Mouse (Mus musculus) limb, embryonic 12.5 days (tissue): Measurements from ENCODE around the gene Tktl1. TPM values are rescaled to one million over a fixed set of nuclear protein-coding genes. Genes with fewer than 3 reads are reported as not detected.
"Not testable (repeated sequence)": the region's sequence is repeated elsewhere in the genome, so short reads cannot be mapped to it uniquely, and the experiment has no call there.

ENCODE experiments used
- ATAC-seq: fragments of 200-750 bp; cut with Nextera tagmentation; 2 replicates; pipeline ENCODE4 v1.8.0; 2017; ENCODE audit warnings: low read depth, moderate TSS enrichment; ENCODE audit not compliant: insufficient number of reproducible peaks, insufficient read depth, low FRiP score, low TSS enrichment
- H3K27ac ChIP-seq: fragments of 300-500 bp; sonication (generic); 2 replicates; pipeline ENCODE4 v1.5.1; 2016; ENCODE audit warnings: mild to moderate bottlenecking, moderate library complexity
- H3K27me3 ChIP-seq: fragments of 300-500 bp; sonication (generic); 2 replicates; pipeline ENCODE4 v1.6.1; 2016; ENCODE audit warnings: mild to moderate bottlenecking, moderate library complexity
- H3K36me3 ChIP-seq: fragments of 300-500 bp; sonication (generic); 2 replicates; pipeline ENCODE4 v1.6.1; 2016; ENCODE audit warnings: mild to moderate bottlenecking, moderate library complexity
- H3K4me1 ChIP-seq: fragments of 300-500 bp; sonication (generic); replicated peaks from 2 replicates; pipeline ENCODE4 v1.6.1; 2016
- H3K4me2 ChIP-seq: fragments of 300-500 bp; sonication (generic); 2 replicates; pipeline ENCODE4 v1.6.1; 2016; ENCODE audit warnings: mild to moderate bottlenecking, moderate library complexity
- H3K4me3 ChIP-seq: fragments of 300-500 bp; sonication (generic); replicated peaks from 2 replicates; pipeline ENCODE4 v1.5.1; 2016; ENCODE audit warnings: mild to moderate bottlenecking
- H3K9ac ChIP-seq: fragments of 300-500 bp; sonication (generic); replicated peaks from 2 replicates; pipeline ENCODE4 v1.6.1; 2016; ENCODE audit warnings: mild to moderate bottlenecking, moderate library complexity
- H3K9me3 ChIP-seq: fragments of 300-500 bp; sonication (generic); 2 replicates; pipeline ENCODE4 v1.6.1; 2016; ENCODE audit warnings: mild to moderate bottlenecking, moderate library complexity
- WGBS: fragments of 180-500 bp; shearing (Covaris S2); methylation state at CpG from one replicate; pipeline ENCODE4 v1.1.7; 2016; 5-methylcytosine and 5-hydroxymethylcytosine counted together
- polyA plus RNA-seq: library from polyadenylated mRNA; unstranded; fragments of >200 nt; fragmentation: Nextera tagmentation; extraction: Ambion mirVana; gene quantifications from 2 replicates; pipeline ENCODE4 v1.2.1, GENCODE M21; 2016

Tktl1 gene
- 0.08 and 0.19 TPM in 2 replicates for polyA plus RNA-seq

- no peak within 1 kb of the TSS for H3K4me3 ChIP-seq
- no peak within 1 kb of the TSS for H3K9ac ChIP-seq
- no peak for ATAC-seq
- WGBS, result 92% methylated on average over 17 of the region's 17 CpGs
- 0 out of 2 replicates have a peak, but pooled peaks cover 3% of the 10 kb centered on the region for H3K27me3 ChIP-seq
- no peaks in the 10 kb centered on the region for H3K4me1 ChIP-seq
- no peak within 1 kb of the TSS for H3K27ac ChIP-seq
- no peaks in the 10 kb centered on the region for H3K9me3 ChIP-seq
- H3K4me2 ChIP-seq, result no peak within 1 kb of the TSS
- H3K36me3 ChIP-seq, result no peaks in the 10 kb centered on the region
These were observed at the start of gene Tktl1 for GRCm38 (mm10) chrX:74176959-74177358. Gene Tktl1 (plus strand): TSS chrX:74177259.

GRCm38 (mm10) chrX:74135263-74135662, 41.8 kb upstream of the Tktl1 start, which contains the start of gene Mecp2:
Gene Mecp2 (minus strand): TSS chrX:74135363.
- H3K27me3 ChIP-seq, H3K27ac ChIP-seq, H3K4me3 ChIP-seq, H3K36me3 ChIP-seq, H3K4me2 ChIP-seq, H3K4me1 ChIP-seq, H3K9me3 ChIP-seq, ATAC-seq, H3K9ac ChIP-seq: not testable (repeated sequence)
- 32% methylated on average over 1 of the region's 1 CpGs for WGBS

GRCm38 (mm10) chrX:74167738-74168137, 9.3 kb upstream of the Tktl1 start, which contains the start of gene Tex28:
Gene Tex28 (minus strand): TSS chrX:74167838.
- Histone ChIP-seq H3K4me1 (no peaks in the 10 kb centered on the region), H3K4me2 (no peak within 1 kb of the TSS), H3K9me3 (no peaks in the 10 kb centered on the region), H3K4me3 (no peak within 1 kb of the TSS), H3K27ac (no peak within 1 kb of the TSS), H3K27me3 (no peaks in the 10 kb centered on the region), H3K9ac (no peak within 1 kb of the TSS), H3K36me3 (no peaks in the 10 kb centered on the region)
- 96% methylated on average over 1 of the region's 1 CpGs for WGBS
- ATAC-seq, result no peak

- ATAC-seq, result no peak
- H3K9ac ChIP-seq, result no peak overlapping the region
These were observed 26.5 kb downstream of the Tktl1 start for GRCm38 (mm10) chrX:74203556-74203955.

GRCm38 (mm10) chrX:74218496-74218895, 41.4 kb downstream of the Tktl1 start:
- Histone ChIP-seq H3K9me3 (no peaks in the 10 kb centered on the region), H3K4me1 (no peaks in the 10 kb centered on the region), H3K27ac (no peak overlapping the region), H3K27me3 (no peaks in the 10 kb centered on the region), H3K4me2 (no peak overlapping the region), H3K9ac (no peak overlapping the region), H3K36me3 (peaks cover 6% of the 10 kb centered on the region), H3K4me3 (no peak overlapping the region)
- ATAC-seq, result no peak
- 93% methylated on average over 4 of the region's 4 CpGs for whole genome bisulfite sequencing

More at GRCm38 (mm10) chrX:74203556-74203955, 26.5 kb downstream of the Tktl1 start:
- no peaks in the 10 kb centered on the region for H3K36me3 ChIP-seq
- H3K4me2 ChIP-seq, result no peak overlapping the region
- no peak overlapping the region for H3K4me3 ChIP-seq
- H3K4me1 ChIP-seq, result no peaks in the 10 kb centered on the region
- WGBS, result 88% methylated on average over 2 of the region's 2 CpGs
- H3K27me3 ChIP-seq, result no peaks in the 10 kb centered on the region; the same call in 1 of the 2 replicates
- H3K9me3 ChIP-seq, result no peaks in the 10 kb centered on the region
- H3K27ac ChIP-seq, result no peak overlapping the region

- Histone ChIP-seq H3K36me3 (peaks cover 15% of the 10 kb centered on the region), H3K4me3 (no peak overlapping the region), H3K4me2 (no peak overlapping the region), H3K4me1 (no peaks in the 10 kb centered on the region), H3K9me3 (no peaks in the 10 kb centered on the region), H3K27ac (no peak overlapping the region), H3K27me3 (no peaks in the 10 kb centered on the region), H3K9ac (no peak overlapping the region)
- no peak for ATAC-seq
- WGBS, result 53% methylated on average over 13 of the region's 13 CpGs
These were observed 42.4 kb downstream of the Tktl1 start for GRCm38 (mm10) chrX:74219449-74219848.

- not testable (repeated sequence) for H3K4me1 ChIP-seq, H3K27ac ChIP-seq, H3K9ac ChIP-seq, H3K4me2 ChIP-seq, H3K9me3 ChIP-seq, H3K27me3 ChIP-seq, ATAC-seq, H3K4me3 ChIP-seq
- 59% methylated on average over 1 of the region's 1 CpGs for WGBS
- peaks cover 22% of the 10 kb centered on the region for H3K36me3 ChIP-seq
These were observed 43.0 kb downstream of the Tktl1 start for GRCm38 (mm10) chrX:74220099-74220498.

GRCm38 (mm10) chrX:74230038-74230437, 53.0 kb downstream of the Tktl1 start:
- Histone ChIP-seq H3K4me1 (no peaks in the 10 kb centered on the region), H3K9me3 (no peaks in the 10 kb centered on the region), H3K36me3 (peaks cover 100% of the 10 kb centered on the region), H3K4me2 (no peak overlapping the region), H3K4me3 (no peak overlapping the region), H3K9ac (no peak overlapping the region), H3K27ac (no peak overlapping the region), H3K27me3 (no peaks in the 10 kb centered on the region; the same call in 1 of the 2 replicates)
- WGBS, result 64% methylated on average over 1 of the region's 1 CpGs
- ATAC-seq, result no peak

GRCm38 (mm10) chrX:74233196-74233595, 56.1 kb downstream of the Tktl1 start:
- WGBS, result 88% methylated on average over 5 of the region's 5 CpGs
- Histone ChIP-seq H3K4me1 (no peaks in the 10 kb centered on the region), H3K36me3 (peaks cover 97% of the 10 kb centered on the region)

GRCm38 (mm10) chrX:74240332-74240731, 63.3 kb downstream of the Tktl1 start:
- no peak for ATAC-seq
- Histone ChIP-seq H3K4me1 (peaks cover 9% of the 10 kb centered on the region; the same call in 1 of the 2 replicates), H3K4me3 (no peak overlapping the region), H3K27me3 (no peaks in the 10 kb centered on the region), H3K4me2 (no peak overlapping the region), H3K36me3 (peaks cover 79% of the 10 kb centered on the region), H3K27ac (no peak overlapping the region), H3K9ac (no peak overlapping the region), H3K9me3 (no peaks in the 10 kb centered on the region)
- WGBS, result 100% methylated on average over 4 of the region's 4 CpGs

More at GRCm38 (mm10) chrX:74233196-74233595, 56.1 kb downstream of the Tktl1 start:
- no peak overlapping the region for H3K4me2 ChIP-seq
- no peaks in the 10 kb centered on the region for H3K27me3 ChIP-seq
- H3K9me3 ChIP-seq, result no peaks in the 10 kb centered on the region
- no peak for ATAC-seq
- no peak overlapping the region for H3K9ac ChIP-seq
- H3K27ac ChIP-seq, result no peak overlapping the region
- no peak overlapping the region for H3K4me3 ChIP-seq

GRCm38 (mm10) chrX:74243396-74243795, 66.3 kb downstream of the Tktl1 start:
- 95% methylated on average over 2 of the region's 2 CpGs for WGBS
- Histone ChIP-seq H3K4me1 (peaks cover 9% of the 10 kb centered on the region; the same call in 1 of the 2 replicates), H3K27me3 (no peaks in the 10 kb centered on the region), H3K9ac (no peak overlapping the region; the same call in 1 of the 2 replicates), H3K36me3 (peaks cover 52% of the 10 kb centered on the region), H3K27ac (no peak overlapping the region), H3K4me2 (peak overlapping the region; percentile 63), H3K4me3 (peak overlapping the region; percentile 57), H3K9me3 (no peaks in the 10 kb centered on the region)
- ATAC-seq, result no peak

GRCm38 (mm10) chrX:74243807-74244206, 66.7 kb downstream of the Tktl1 start:
- H3K4me2 ChIP-seq, result peak overlapping the region; percentile 63
- WGBS, result 72% methylated on average over 3 of the region's 3 CpGs
- H3K4me3 ChIP-seq, result peak overlapping the region; percentile 57
- no peaks in the 10 kb centered on the region for H3K27me3 ChIP-seq
- no peak for ATAC-seq
- peaks cover 48% of the 10 kb centered on the region for H3K36me3 ChIP-seq
- H3K27ac ChIP-seq, result no peak overlapping the region
- no peaks in the 10 kb centered on the region for H3K9me3 ChIP-seq
- H3K9ac ChIP-seq, result peak overlapping the region; percentile 80
- peaks cover 9% of the 10 kb centered on the region; the same call in 1 of the 2 replicates for H3K4me1 ChIP-seq
